Mouse (Mus musculus) forebrain, embryonic 12.5 days (tissue): ENCODE data around the gene Ablim1. TPM values are rescaled to one million over a fixed set of nuclear protein-coding genes. Genes with fewer than 3 reads are reported as not detected.
A peak's percentile ranks its signal among the peaks of the same experiment; 100 is the strongest.

Experiments used
- ATAC-seq: fragments of 200-750 bp; cut with Nextera tagmentation; 2 replicates; pipeline ENCODE4 v1.8.0; 2017; ENCODE audit warnings: moderate TSS enrichment; ENCODE audit not compliant: low FRiP score
- H3K27ac ChIP-seq: fragments of 300-500 bp; sonication (generic); 2 replicates; pipeline ENCODE4 v1.5.1; 2016; ENCODE audit warnings: mild to moderate bottlenecking
- H3K27me3 ChIP-seq: fragments of 300-500 bp; sonication (generic); 2 replicates; pipeline ENCODE4 v1.6.1; 2016; ENCODE audit warnings: mild to moderate bottlenecking
- H3K36me3 ChIP-seq: fragments of 300-500 bp; sonication (generic); replicated peaks from 2 replicates; pipeline ENCODE4 v1.6.1; 2016; ENCODE audit warnings: mild to moderate bottlenecking
- H3K4me1 ChIP-seq: fragments of 300-500 bp; sonication (generic); 2 replicates; pipeline ENCODE4 v1.6.1; 2016
- H3K4me2 ChIP-seq: fragments of 300-500 bp; sonication (generic); 2 replicates; pipeline ENCODE4 v1.6.1; 2016; ENCODE audit warnings: mild to moderate bottlenecking, moderate library complexity
- H3K4me3 ChIP-seq: fragments of 300-500 bp; sonication (generic); replicated peaks from 2 replicates; pipeline ENCODE4 v1.5.1; 2016; ENCODE audit warnings: mild to moderate bottlenecking
- H3K9ac ChIP-seq: fragments of 300-500 bp; sonication (generic); 2 replicates; pipeline ENCODE4 v1.6.1; 2016; ENCODE audit warnings: mild to moderate bottlenecking
- H3K9me3 ChIP-seq: fragments of 300-500 bp; sonication (generic); 2 replicates; pipeline ENCODE4 v1.6.1; 2016
- WGBS: fragments of 180-500 bp; shearing (Covaris S2); methylation state at CpG from one replicate; pipeline ENCODE4 v1.1.7; 2016; 5-methylcytosine and 5-hydroxymethylcytosine counted together
- polyA plus RNA-seq: library from polyadenylated mRNA; unstranded; fragments of >200 nt; fragmentation: Nextera tagmentation; extraction: Ambion mirVana; gene quantifications from 2 replicates; pipeline ENCODE4 v1.2.1, GENCODE M21; 2016

The Ablim1 gene
- polyA plus RNA-seq, 1 experiment from 2014 or later = 17.7 TPM

DNA sequence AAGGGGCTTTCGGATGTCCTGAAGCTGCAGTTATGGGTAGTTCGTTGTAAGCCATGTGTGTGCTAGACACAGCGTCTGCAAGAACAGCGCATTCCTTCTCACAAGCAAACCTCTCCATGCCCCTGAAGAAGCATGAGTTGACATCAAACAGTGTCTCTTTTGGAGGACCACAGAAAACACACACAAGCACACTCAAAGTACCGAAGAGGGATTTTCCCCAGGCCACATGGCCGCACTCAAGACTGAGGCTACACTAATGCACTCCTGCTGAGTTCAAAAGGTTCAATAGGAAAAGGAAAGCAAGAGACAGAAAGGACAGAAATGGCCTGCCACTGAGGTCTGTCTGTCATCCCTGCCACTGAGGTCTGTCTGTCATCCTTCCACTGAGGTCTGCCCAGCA is 209.6 kb downstream of the Ablim1 start:
- H3K9ac ChIP-seq = no peak overlapping the region
- ATAC-seq = no peak
- no peak overlapping the region for H3K27ac ChIP-seq
- H3K27me3 ChIP-seq = no peaks in the 10 kb centered on the region
- no peak overlapping the region for H3K4me3 ChIP-seq
- H3K4me2 ChIP-seq = no peak overlapping the region
- no peaks in the 10 kb centered on the region for H3K36me3 ChIP-seq
- WGBS = 73% methylated on average over 6 of the region's 6 CpGs
- H3K4me1 ChIP-seq = peaks cover 6% of the 10 kb centered on the region; the same call in 1 of the 2 replicates
- no peaks in the 10 kb centered on the region for H3K9me3 ChIP-seq

DNA sequence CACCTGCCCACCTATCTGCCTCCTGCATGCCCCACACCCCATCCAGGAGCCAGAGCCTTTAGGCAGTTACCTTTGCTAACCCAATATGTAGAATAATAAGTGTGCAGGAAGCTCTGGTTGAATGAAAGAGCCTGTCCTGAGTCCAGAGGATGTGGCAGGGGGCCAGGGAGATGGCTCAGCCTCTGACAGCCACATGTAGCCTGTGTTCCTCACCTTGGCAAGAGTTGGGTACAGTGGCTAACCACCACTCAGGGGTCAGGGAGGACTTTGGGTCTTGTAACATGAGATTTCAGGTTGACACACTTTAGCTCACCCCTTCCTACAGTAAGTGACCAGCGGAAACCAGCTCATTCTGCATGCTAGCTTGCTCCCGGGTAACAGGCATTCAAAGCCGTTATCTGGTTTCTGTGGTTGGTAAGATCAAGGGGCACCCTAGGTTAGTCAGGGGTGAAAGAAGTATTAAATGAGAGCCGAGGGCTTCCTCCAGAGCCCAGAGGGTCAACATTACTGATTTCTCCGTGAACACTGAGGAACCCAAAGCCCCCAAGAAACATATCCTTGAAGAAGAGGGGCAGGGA is 210.5 kb downstream of the Ablim1 start:
- Histone ChIP-seq H3K4me2 (no peak overlapping the region), H3K4me1 (peaks cover 6% of the 10 kb centered on the region; the same call in 1 of the 2 replicates), H3K27ac (peak overlapping the region; percentile 9; the same call in 1 of the 2 replicates), H3K9ac (no peak overlapping the region), H3K36me3 (no peaks in the 10 kb centered on the region), H3K4me3 (no peak overlapping the region), H3K9me3 (no peaks in the 10 kb centered on the region), H3K27me3 (no peaks in the 10 kb centered on the region)
- WGBS = 78% methylated on average over 5 of the region's 5 CpGs
- ATAC-seq = no peak

DNA sequence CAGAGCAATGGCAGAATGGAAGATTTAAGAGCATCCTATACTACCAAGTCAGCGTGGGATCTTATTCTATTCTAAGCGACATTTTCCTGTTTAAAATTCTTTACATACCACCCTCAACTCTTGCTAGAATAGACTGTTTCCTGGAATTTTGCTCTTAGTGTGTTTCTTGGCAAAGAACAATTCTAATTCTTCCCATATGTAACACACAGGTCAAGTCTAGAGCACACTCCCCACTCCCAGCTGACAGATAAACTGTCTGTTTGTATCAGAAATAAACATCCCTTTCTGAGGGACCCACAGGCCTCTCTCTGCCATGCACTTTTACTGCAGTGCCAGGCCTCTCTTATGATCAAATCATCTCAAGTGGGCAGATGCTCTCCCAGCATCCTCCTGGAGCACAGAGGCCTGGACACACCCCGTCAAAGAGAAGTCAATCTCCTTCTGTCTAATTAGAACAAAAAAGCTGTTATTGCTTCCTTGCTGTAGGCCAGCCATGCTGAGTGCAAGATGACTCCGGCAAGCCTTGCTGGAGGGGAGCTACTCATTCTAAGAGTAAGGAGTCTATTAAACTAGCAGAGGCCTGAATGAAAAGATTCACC is 211.3 kb downstream of the Ablim1 start:
- Histone ChIP-seq H3K4me3 (no peak overlapping the region), H3K36me3 (no peaks in the 10 kb centered on the region), H3K27ac (peak overlapping the region; percentile 9; the same call in 1 of the 2 replicates), H3K9ac (no peak overlapping the region), H3K4me2 (no peak overlapping the region), H3K4me1 (peaks cover 6% of the 10 kb centered on the region; the same call in 1 of the 2 replicates), H3K27me3 (no peaks in the 10 kb centered on the region), H3K9me3 (no peaks in the 10 kb centered on the region)
- ATAC-seq = no peak
- WGBS = 69% methylated on average over 4 of the region's 4 CpGs

DNA sequence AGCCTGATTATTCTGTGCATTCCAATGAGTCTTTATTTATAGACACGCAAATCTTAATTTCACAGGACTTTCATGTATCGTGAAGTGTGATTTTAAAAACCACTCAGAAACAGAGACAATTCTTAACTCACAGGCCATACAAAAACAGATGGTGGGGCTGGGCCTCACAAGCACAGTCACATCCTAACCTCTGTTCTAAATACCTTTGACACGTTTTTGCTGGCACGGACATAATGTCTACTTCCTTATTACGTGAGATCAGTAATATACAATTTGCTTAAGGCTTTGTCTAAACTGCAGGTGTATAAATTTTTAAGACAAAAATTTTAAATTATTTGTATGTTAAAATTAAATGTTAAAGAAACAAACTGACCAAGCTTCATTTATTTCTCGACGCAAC is 212.7 kb downstream of the Ablim1 start:
- no peaks in the 10 kb centered on the region for H3K27me3 ChIP-seq
- H3K4me2 ChIP-seq = no peak overlapping the region
- no peaks in the 10 kb centered on the region for H3K9me3 ChIP-seq
- peaks cover 6% of the 10 kb centered on the region; the same call in 1 of the 2 replicates for H3K4me1 ChIP-seq
- 91% methylated on average over 7 of the region's 7 CpGs for WGBS
- no peak overlapping the region for H3K9ac ChIP-seq
- no peak overlapping the region for H3K4me3 ChIP-seq
- no peak overlapping the region for H3K27ac ChIP-seq
- no peaks in the 10 kb centered on the region for H3K36me3 ChIP-seq
- no peak for ATAC-seq

DNA sequence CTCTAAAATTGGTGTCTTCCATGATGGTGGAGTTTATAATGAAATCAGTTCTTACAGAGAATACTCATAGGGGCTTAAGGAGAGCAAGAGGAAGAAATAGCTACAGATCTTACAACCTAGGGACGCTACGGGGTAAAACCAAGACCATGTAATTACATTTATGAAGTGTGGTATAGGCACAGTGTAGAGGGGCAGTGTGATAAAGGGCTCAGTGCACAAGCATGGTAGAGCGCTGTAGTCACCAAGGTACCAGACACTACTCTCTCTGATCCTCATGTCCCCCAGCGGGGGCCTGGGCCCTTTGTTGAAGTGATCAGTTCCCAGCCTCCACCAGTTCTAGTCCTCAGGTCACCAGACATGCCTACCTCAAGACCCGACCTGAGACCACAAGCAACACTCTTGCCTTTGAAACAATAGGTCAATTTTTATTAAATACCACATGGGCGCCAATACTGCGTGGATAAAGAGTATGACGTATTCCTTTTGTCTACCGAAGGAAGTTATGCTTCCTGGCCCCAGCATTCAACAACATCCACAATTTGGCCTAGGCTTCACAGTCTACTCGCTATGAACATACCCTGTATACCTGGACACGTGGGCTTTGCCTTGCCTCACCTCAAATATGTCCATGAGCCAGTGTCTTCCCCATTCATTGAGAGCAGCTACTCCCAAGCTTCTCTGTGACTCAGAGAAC is 213.8 kb downstream of the Ablim1 start:
- H3K27me3 ChIP-seq = no peaks in the 10 kb centered on the region
- no peaks in the 10 kb centered on the region for H3K9me3 ChIP-seq
- no peak overlapping the region for H3K4me3 ChIP-seq
- no peak overlapping the region for H3K27ac ChIP-seq
- H3K4me1 ChIP-seq = 0 out of 2 replicates have a peak, but pooled peaks cover 2% of the 10 kb centered on the region
- H3K9ac ChIP-seq = no peak overlapping the region
- H3K36me3 ChIP-seq = no peaks in the 10 kb centered on the region
- H3K4me2 ChIP-seq = no peak overlapping the region
- WGBS = 96% methylated on average over 11 of the region's 11 CpGs
- no peak for ATAC-seq

DNA sequence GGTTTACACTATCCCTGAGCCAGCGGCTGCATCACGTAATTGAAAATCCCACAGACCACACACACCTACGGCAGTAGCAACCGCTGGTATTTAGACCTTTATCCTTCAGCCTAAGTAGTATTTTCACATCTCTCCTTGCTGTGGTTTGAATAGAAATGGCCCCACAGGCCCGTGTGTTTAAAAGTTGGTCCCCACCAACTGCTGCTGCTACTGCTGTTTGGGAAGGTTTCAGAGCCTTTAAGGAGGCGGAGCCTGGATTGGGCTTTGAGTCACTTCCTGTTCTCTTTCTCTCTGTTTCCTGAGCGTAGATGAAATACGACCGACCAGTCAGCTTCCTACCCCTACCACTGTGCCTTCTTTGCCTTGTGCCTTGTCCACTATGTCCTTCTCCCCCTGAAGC is 214.7 kb downstream of the Ablim1 start:
- Histone ChIP-seq H3K4me2 (no peak overlapping the region), H3K27me3 (no peaks in the 10 kb centered on the region), H3K4me1 (0 out of 2 replicates have a peak, but pooled peaks cover 2% of the 10 kb centered on the region), H3K9me3 (no peaks in the 10 kb centered on the region), H3K4me3 (no peak overlapping the region), H3K36me3 (no peaks in the 10 kb centered on the region), H3K27ac (no peak overlapping the region), H3K9ac (no peak overlapping the region)
- WGBS = 91% methylated on average over 9 of the region's 9 CpGs
- ATAC-seq = no peak

DNA sequence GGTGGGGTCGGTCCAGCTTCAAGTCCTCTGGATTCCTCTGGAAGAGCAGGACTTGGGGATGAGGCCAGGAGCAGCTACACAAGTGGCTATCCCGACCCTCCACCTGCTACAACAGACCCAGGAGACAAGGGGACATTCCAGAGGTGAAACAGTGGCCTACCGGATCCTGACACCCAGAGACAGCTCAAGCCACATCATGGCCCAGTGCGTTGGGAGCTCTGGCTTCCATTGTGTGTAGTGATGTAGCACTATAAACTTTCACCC is 215.7 kb downstream of the Ablim1 start:
- no peaks in the 10 kb centered on the region for H3K36me3 ChIP-seq
- H3K4me2 ChIP-seq = no peak overlapping the region

DNA sequence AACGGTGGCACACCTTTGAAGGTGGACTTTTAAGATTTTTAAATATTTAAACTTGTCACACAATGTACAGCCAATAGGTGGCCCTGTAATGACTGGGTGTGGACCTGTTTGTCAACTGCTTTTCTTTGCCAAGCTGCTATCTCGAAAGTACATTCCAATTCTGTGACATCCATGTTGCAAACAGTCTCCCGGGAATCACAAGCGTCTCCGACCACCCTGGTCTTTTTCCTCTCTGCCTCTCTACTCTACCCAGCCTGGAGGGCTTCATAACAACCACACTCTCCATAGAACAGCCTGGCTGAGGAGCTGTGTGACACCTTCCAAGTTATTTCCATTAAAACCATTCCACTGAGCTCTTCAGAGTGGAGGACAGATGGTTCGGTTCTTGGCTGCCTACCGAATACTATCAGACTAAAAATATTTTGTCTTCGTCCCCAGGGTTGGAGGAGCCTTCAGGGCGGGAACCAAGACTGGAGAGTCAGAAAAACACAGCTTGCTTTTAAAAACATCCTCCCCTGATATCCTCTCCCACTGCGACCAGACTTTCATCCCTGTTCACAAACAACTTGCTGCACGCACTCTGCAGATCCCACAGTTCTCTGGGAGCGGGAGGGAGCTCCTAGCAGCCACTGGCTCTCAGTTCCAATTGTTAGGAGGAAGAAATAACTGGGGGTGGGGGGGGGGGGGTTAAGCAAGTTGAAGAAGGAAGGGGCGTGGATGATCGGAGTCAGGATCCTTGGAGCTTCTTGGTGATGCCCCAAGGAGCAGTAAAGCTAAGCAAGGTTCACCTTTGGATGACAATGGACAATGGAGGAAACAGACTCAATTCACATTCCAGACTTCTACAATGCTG is 216.3 kb downstream of the Ablim1 start:
- Histone ChIP-seq H3K9me3 (no peaks in the 10 kb centered on the region), H3K27me3 (no peaks in the 10 kb centered on the region), H3K4me3 (no peak overlapping the region), H3K4me2 (no peak overlapping the region), H3K36me3 (no peaks in the 10 kb centered on the region), H3K4me1 (no peaks in the 10 kb centered on the region), H3K27ac (0 out of 2 replicates have a peak overlapping the region, but pooled peaks have one; percentile 8), H3K9ac (no peak overlapping the region)
- WGBS = 79% methylated on average over 14 of the region's 14 CpGs
- no peak for ATAC-seq

More for the DNA sequence above, 215.7 kb downstream of the Ablim1 start:
- no peak for ATAC-seq
- no peak overlapping the region for H3K9ac ChIP-seq
- H3K27me3 ChIP-seq = no peaks in the 10 kb centered on the region
- H3K9me3 ChIP-seq = no peaks in the 10 kb centered on the region
- H3K4me1 ChIP-seq = 0 out of 2 replicates have a peak, but pooled peaks cover under 1% of the 10 kb centered on the region
- 88% methylated on average over 4 of the region's 4 CpGs for WGBS
- H3K4me3 ChIP-seq = no peak overlapping the region
- 0 out of 2 replicates have a peak overlapping the region, but pooled peaks have one; percentile 13 for H3K27ac ChIP-seq

DNA sequence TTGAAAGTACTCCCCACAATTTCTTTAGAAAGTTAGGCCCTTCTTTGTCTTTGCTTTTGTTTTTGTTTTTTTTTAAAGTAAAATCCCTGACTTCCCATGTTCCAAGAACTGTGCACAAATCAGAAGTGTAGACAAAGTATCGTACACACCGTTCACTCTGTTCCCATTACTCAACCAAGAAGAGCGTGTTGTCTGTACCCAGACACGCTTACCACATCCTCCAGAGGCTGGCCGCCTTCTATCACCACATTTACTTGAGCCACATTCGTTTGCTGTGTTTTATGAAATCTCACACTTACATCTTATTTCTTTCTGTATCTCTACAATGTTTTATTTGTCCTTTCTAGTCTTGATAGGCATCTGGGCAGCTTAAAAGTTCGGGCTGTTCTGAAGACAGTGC is 219.4 kb downstream of the Ablim1 start:
- Histone ChIP-seq H3K27ac (no peak overlapping the region), H3K4me1 (peaks cover 2% of the 10 kb centered on the region; the same call in 1 of the 2 replicates), H3K4me2 (no peak overlapping the region), H3K9ac (no peak overlapping the region), H3K4me3 (no peak overlapping the region), H3K27me3 (no peaks in the 10 kb centered on the region), H3K9me3 (no peaks in the 10 kb centered on the region), H3K36me3 (no peaks in the 10 kb centered on the region)
- ATAC-seq = no peak
- WGBS = 91% methylated on average over 7 of the region's 7 CpGs

DNA sequence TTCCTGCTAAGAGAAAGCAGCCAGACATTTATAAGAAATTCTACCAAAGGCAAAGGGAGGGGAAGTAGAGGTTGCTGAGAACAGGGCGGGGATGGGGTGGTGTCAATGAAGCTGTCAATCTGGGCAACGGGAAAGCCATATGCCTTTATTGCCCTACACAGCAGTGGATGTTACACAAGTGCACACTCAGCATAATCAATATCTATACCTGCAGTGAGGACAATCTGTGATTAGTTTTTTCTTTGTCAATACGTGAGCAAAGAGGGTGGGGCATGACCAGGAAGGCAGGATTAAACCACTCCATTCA is 221.1 kb downstream of the Ablim1 start:
- ATAC-seq = no peak
- 74% methylated on average over 3 of the region's 3 CpGs for WGBS
- Histone ChIP-seq H3K4me2 (no peak overlapping the region), H3K4me3 (no peak overlapping the region), H3K9ac (no peak overlapping the region), H3K4me1 (peaks cover 4% of the 10 kb centered on the region; the same call in 1 of the 2 replicates), H3K36me3 (no peaks in the 10 kb centered on the region), H3K27ac (no peak overlapping the region), H3K9me3 (no peaks in the 10 kb centered on the region), H3K27me3 (no peaks in the 10 kb centered on the region)

DNA sequence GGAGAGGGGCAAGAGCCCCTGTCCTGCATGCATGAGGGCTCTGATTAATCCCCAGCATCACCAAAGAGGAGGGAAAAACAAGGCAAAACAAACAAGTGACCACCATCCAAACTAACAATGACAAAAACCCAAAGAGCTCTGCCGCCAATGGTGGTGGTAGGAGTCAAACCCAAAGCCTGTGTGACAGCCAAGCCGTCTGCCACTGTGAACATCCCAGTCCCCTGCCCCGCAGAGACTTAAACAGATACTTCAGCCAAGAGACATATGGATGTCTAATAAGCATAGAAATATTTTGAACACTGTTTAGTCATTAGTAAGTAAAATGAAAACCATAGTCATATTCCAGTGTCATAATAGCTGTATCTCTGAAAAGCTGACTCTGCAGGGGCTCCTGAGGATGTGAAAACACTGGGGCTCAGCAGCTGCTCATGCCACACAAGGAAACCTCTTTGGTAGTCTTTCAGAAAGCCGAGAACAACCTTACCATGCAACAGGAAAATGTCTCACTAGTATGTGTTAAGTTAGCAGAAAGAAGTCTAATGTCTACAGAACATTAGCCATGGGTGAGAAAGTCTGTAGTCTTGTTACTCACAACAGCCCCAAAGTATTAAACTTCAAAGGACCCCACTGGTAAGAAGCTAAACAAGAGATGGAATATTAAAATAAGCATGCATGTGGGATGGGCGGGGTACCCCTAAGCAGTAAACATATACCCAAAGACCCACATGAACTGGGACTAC is 221.6 kb downstream of the Ablim1 start:
- no peaks in the 10 kb centered on the region for H3K36me3 ChIP-seq
- no peak for ATAC-seq
- H3K27me3 ChIP-seq = no peaks in the 10 kb centered on the region
- no peak overlapping the region for H3K27ac ChIP-seq
- no peak overlapping the region for H3K9ac ChIP-seq
- WGBS = 89% methylated on average over 5 of the region's 5 CpGs
- no peaks in the 10 kb centered on the region for H3K9me3 ChIP-seq
- H3K4me3 ChIP-seq = no peak overlapping the region
- H3K4me2 ChIP-seq = no peak overlapping the region
- H3K4me1 ChIP-seq = peaks cover 4% of the 10 kb centered on the region; the same call in 1 of the 2 replicates

DNA sequence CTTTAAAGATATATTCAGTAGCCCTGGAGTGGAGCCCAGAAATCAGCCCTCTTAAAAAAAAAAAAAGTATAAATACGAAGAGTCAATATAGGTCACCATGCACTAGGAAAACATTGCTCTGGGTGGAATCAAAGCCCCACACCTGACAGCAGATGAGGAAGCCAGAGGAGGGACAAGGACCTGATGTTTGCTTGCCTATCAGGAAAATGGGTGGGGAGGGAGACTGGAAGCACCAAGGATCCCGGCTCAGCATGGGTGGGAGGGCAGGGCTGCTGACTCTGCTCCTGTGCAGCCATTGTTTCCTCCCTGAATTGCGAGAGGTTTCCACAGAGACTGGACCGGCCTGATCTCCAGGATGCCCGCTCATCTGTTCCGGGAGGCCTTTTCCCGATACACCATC is 223.4 kb downstream of the Ablim1 start:
- H3K36me3 ChIP-seq = no peaks in the 10 kb centered on the region

More for the DNA sequence above, 223.4 kb downstream of the Ablim1 start:
- no peaks in the 10 kb centered on the region for H3K27me3 ChIP-seq
- H3K4me1 ChIP-seq = peaks cover 4% of the 10 kb centered on the region; the same call in 1 of the 2 replicates
- WGBS = 73% methylated on average over 7 of the region's 7 CpGs
- no peak overlapping the region for H3K4me2 ChIP-seq
- no peak overlapping the region for H3K4me3 ChIP-seq
- no peak for ATAC-seq
- H3K27ac ChIP-seq = no peak overlapping the region
- no peak overlapping the region for H3K9ac ChIP-seq
- H3K9me3 ChIP-seq = no peaks in the 10 kb centered on the region
